Mouse (Mus musculus) cortical plate, adult 2 months (tissue): ENCODE measurements around the gene Mef2b.

ENCODE experiments used
- CTCF ChIP-seq: fragments of 200-500 bp; IDR thresholded peaks from 2 replicates; pipeline ENCODE4 v1.5.1; 2011; ENCODE audit warnings: mild to moderate bottlenecking, control low read depth, low read length; ENCODE audit not compliant: insufficient read depth; ENCODE audit errors: extremely low read depth
- POLR2A ChIP-seq: fragments of 200-500 bp; IDR thresholded peaks from 2 replicates; pipeline ENCODE4 v1.6.1; 2011; ENCODE audit warnings: mild to moderate bottlenecking, low read length, control low read depth; ENCODE audit not compliant: insufficient read depth; ENCODE audit errors: extremely low read depth

GRCm38 (mm10) chr8:70211726-70212111, 72.2 kb downstream of the Mef2b start:
- TF ChIP-seq POLR2A (no peak), CTCF (no peak)
